Mouse (Mus musculus) erythroblast, adult 5-6 weeks (primary cell): ENCODE results near the gene Cenpt. TPM values are rescaled to one million over a fixed set of nuclear protein-coding genes. Genes with fewer than 3 reads are reported as not detected.

Experiments
- ATAC-seq: replicated peaks from 2 replicates; pipeline ENCODE4 v1.8.0; 2016; ENCODE audit warnings: moderate number of reproducible peaks, mild to moderate bottlenecking, moderate TSS enrichment, inconsistent platforms; ENCODE audit not compliant: poor library complexity, low FRiP score, severe bottlenecking
- total RNA-seq, 2 experiments: library from RNA; stranded (forward) in 1 of 2; stranded (reverse) in 1 of 2; fragments of 150-400 nt in 1 of 2; fragments of 200-764, 138-1000 nt in 1 of 2; gene quantifications; 2 replicates each; pipeline versions ENCODE4 v1.2.3 to v1.2.4; 2015 to 2017; ENCODE audit warnings: low replicate concordance in 2 of 2

The Cenpt gene
- total RNA-seq, 2 experiments from 2014 or later: 11.3 to 13.1 TPM

DNA sequence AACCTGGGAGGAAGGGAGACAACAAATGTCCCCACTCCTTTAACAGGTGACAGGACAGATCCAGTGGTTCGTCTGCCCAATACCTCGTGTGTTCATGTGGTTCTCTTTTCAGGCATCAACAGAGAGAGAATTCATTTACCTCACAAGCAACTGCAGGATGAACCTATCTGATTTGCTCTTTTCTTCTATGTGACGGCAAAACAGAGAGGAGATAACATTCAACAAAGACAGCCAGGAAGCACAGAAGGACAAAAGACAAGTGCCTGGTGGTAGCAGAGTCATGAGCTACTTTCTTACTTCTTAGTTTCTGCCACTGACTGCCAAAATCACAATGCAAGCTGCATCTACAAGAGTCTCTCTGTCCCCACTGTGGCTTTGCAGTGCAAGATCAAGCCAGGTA, 41.5 kb downstream of the Cenpt start:
- ATAC-seq: 0 out of 2 replicates have a peak, but pooled peaks have one; percentile 2

DNA sequence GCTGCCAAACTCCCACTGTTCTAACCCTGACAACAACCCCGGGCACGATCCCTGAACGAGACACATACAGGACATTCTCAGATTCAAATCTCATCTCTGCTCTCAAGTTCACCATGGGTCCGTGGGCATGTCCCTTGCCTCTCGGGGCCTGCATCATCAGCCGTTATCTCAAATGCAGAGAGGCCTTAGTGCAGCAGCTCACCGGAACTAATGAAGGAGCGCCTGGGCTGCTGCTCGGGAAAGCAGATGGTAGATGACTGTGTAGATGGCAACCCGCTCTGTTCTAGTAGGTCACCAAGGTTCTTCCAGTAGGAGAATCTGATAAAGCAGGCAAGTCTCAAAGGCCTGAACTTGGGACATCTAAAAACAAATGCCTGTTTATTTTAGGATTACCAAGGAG, 42.0 kb downstream of the Cenpt start:
- peak; percentile 29 for ATAC-seq

DNA sequence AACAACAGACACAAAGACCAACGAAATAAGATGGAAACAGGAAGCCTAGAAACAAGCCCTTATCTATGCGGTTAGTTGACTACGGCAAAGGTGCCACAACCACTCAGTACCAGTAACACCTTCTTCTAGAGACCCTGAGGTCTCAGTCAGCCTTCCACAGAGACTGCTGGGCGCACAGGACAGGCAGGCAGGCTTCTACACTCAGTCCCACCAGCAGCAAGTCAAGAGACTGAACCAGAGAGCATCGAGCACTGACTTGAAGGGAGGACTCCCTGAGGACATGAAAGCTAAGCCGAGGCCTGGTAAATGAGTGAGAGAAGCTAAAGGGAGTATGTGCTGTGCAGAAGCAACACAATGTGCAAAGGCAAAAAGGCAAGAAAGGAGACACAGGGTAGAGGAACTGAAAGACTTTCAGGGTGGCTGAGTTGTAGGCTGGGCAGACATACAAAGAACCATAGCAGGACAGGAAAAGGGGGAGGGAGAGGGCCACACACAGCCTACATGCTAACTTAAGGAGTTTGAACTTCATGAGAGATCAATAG, 42.8 kb downstream of the Cenpt start:
- peak; percentile 5; the same call in 1 of the 2 replicates for ATAC-seq

DNA sequence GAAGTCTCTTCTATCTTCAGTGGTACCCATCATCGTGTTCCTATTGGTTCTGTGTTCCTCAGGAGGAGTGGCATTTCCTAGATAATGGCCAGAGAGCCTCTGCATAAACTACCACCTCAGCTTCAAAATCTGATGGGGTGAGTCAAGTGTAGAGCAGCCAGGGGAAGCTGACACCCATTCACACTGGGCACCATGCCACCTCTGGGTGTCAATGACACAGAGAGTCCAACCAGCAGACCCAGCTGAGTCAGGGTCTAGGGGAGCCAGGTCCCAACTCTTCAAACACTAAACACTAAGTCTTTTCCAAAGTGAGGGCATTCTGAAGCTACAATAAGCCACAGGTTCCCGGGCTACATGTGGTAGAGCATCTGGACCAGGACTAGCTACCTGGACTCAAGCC, 44.6 kb downstream of the Cenpt start:
- ATAC-seq: peak; percentile 53

GRCm38 (mm10) chr8:105807766-105808165, 45.3 kb downstream of the Cenpt start:
- ATAC-seq: no peak

DNA sequence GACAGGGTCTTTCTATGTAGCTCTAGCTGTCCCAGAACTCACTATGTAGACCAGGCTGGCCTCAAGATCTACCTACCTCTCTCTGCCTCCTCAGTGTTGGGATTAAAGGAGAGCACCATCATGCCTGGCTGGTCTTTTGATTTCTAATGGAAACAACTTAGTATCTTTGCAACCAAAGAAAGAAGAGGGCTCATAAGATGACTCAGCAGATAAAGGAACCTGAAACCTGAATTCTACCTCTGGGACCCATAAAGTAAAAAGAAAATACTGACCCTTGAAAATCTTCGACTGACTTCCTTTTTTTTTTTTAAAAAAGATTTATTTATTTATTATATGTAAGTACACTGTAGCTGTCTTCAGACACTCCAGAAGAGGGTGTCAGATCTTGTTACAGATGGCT, 47.1 kb downstream of the Cenpt start:
- ATAC-seq: no peak

GRCm38 (mm10) chr8:105805346-105805745, 47.7 kb downstream of the Cenpt start:
- no peak for ATAC-seq

DNA sequence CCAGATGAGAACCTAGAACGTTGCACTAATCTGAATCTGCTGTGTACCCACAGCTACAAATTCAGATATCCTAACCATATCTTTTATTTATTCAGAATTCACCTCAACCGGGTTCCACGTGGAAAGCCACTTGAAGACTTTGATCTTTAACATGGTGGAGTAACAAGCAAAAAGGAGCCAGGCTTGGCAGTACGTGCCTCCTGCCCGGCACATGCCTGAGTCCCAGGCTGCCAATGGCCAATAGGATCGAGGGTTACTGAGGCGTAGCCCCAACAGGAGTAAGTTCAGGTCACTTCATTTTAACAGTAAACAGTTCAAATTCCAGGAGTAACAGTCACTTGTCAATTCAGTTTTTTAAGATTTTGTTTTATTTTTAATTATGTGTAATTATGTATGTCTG, 48.3 kb downstream of the Cenpt start:
- no peak for ATAC-seq

DNA sequence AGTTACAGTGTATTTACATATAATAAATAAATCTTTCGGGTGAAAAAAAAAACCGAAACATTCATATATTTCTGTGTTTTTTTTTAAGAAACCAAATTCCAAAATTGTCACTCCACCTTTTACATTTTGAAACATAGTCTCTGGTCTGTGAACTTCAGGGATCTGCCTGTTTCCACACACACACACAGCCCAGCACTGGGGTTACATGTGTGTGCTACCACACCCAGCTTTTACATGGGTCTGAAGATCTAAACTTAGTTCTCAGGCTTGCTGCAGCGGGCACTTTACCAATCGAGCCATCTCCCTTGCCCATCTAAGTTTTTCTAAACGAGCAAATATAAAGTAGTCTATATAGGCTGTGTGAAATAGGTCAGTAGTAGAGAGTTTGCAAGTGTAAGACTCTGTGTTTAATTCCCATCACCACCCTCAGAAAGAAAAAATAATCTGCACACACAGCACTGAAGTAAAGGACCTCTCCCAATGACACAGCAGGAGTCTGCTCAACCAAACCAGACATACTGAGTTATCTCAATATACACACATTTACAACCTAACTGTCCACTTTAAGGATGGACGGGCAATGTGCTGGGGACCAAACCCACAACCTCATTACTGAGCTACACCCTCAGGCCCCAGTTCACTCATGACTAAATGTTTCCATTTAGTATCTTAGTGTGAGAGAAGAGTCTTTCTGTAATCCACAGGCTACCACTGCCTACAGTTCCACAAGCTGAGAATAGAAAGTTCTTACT, 51.7 kb downstream of the Cenpt start:
- peak; percentile 83 for ATAC-seq

- ATAC-seq: peak; percentile 77
Measured at GRCm38 (mm10) chr8:105799091-105799812, 53.8 kb downstream of the Cenpt start.

- no peak for ATAC-seq
Measured at GRCm38 (mm10) chr8:105798408-105798807, 54.7 kb downstream of the Cenpt start.

DNA sequence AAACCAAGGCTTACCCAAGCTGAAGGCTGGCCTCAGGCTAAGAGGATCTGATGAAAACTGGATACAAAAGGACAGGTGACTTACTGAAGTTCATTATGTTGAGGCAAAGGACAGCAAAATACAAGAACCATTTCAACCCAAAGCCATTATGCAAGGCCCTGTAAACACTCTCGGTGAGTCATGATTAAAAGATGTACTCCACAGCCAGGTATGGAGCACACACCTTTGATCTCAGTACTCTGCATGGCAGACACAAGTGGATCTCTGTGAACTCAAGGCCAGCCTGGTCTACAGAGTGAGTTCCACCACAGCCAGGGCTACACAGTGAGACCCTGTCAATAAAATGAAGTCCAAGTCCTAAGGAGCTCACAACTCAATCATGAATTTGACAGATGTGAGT, 57.3 kb downstream of the Cenpt start:
- no peak for ATAC-seq

Other genes starting within 250 kb of the Cenpt start
- gene Ripor1, start 248.0 kb downstream of the Cenpt start, total RNA-seq (2015; ENCODE audit: low replicate concordance): 16.3 and 17.6 TPM in 2 replicates
- gene Ripor1, start 248.0 kb downstream of the Cenpt start, total RNA-seq (2017; ENCODE audit: low replicate concordance): 1.7 and 2.6 TPM in 2 replicates
- 51.6 and 81.5 TPM in 2 replicates for gene Ctcf, start 216.7 kb downstream of the Cenpt start, total RNA-seq (2015; ENCODE audit: low replicate concordance)
- gene Ctcf, start 216.7 kb downstream of the Cenpt start, total RNA-seq (2017; ENCODE audit: low replicate concordance): 68.8 and 99.5 TPM in 2 replicates
- not detected in 2 replicates for gene Agrp, start 215.9 kb downstream of the Cenpt start, total RNA-seq (2015; ENCODE audit: low replicate concordance)
- not detected in 2 replicates for gene Agrp, start 215.9 kb downstream of the Cenpt start, total RNA-seq (2017; ENCODE audit: low replicate concordance)
- 3.1 TPM in 2 replicates for gene Carmil2, start 167.0 kb downstream of the Cenpt start, total RNA-seq (2015; ENCODE audit: low replicate concordance)
- 2.5 and 3.5 TPM in 2 replicates for gene Carmil2, start 167.0 kb downstream of the Cenpt start, total RNA-seq (2017; ENCODE audit: low replicate concordance)
- 7.1 and 12.5 TPM in 2 replicates for gene Acd, start 152.2 kb downstream of the Cenpt start, total RNA-seq (2015; ENCODE audit: low replicate concordance)
- gene Acd, start 152.2 kb downstream of the Cenpt start, total RNA-seq (2017; ENCODE audit: low replicate concordance): 1.7 and 7.8 TPM in 2 replicates
- 2.1 TPM in 1 of 2 replicates, not detected in the other for gene Pard6a, start 152.1 kb downstream of the Cenpt start, total RNA-seq (2015; ENCODE audit: low replicate concordance)
- gene Pard6a, start 152.1 kb downstream of the Cenpt start, total RNA-seq (2017; ENCODE audit: low replicate concordance): 0.56 and 1.5 TPM in 2 replicates
- not detected in 2 replicates for gene 4933405L10Rik, start 145.6 kb downstream of the Cenpt start, total RNA-seq (2015; ENCODE audit: low replicate concordance)
- not detected in 2 replicates for gene 4933405L10Rik, start 145.6 kb downstream of the Cenpt start, total RNA-seq (2017; ENCODE audit: low replicate concordance)
- gene Enkd1, start 145.1 kb downstream of the Cenpt start, total RNA-seq (2015; ENCODE audit: low replicate concordance): 2.1 and 2.5 TPM in 2 replicates
- 2.7 and 7.0 TPM in 2 replicates for gene Enkd1, start 145.1 kb downstream of the Cenpt start, total RNA-seq (2017; ENCODE audit: low replicate concordance)
- gene Gfod2, start 94.6 kb downstream of the Cenpt start, total RNA-seq (2015; ENCODE audit: low replicate concordance): 0.21 and 0.38 TPM in 2 replicates
- gene Gfod2, start 94.6 kb downstream of the Cenpt start, total RNA-seq (2017; ENCODE audit: low replicate concordance): 0.51 TPM in 1 of 2 replicates, not detected in the other
- gene Ranbp10, start 25.9 kb downstream of the Cenpt start, total RNA-seq (2015; ENCODE audit: low replicate concordance): 514 and 565 TPM in 2 replicates
- gene Ranbp10, start 25.9 kb downstream of the Cenpt start, total RNA-seq (2017; ENCODE audit: low replicate concordance): 620 and 633 TPM in 2 replicates
- gene Tsnaxip1, start 25.5 kb downstream of the Cenpt start, total RNA-seq (2015; ENCODE audit: low replicate concordance): 1.0 and 1.2 TPM in 2 replicates
- gene Tsnaxip1, start 25.5 kb downstream of the Cenpt start, total RNA-seq (2017; ENCODE audit: low replicate concordance): 2.5 and 3.2 TPM in 2 replicates
- gene Thap11, start 1.9 kb upstream of the Cenpt start, total RNA-seq (2015; ENCODE audit: low replicate concordance): 6.3 and 16.3 TPM in 2 replicates
- 7.1 and 8.3 TPM in 2 replicates for gene Thap11, start 1.9 kb upstream of the Cenpt start, total RNA-seq (2017; ENCODE audit: low replicate concordance)
- 48.1 and 55.3 TPM in 2 replicates for gene Nutf2, start 7.3 kb upstream of the Cenpt start, total RNA-seq (2015; ENCODE audit: low replicate concordance)
- 5.7 and 8.9 TPM in 2 replicates for gene Nutf2, start 7.3 kb upstream of the Cenpt start, total RNA-seq (2017; ENCODE audit: low replicate concordance)
- gene Edc4, start 27.6 kb upstream of the Cenpt start, total RNA-seq (2015; ENCODE audit: low replicate concordance): 4.0 and 9.2 TPM in 2 replicates
- 12.4 and 17.6 TPM in 2 replicates for gene Edc4, start 27.6 kb upstream of the Cenpt start, total RNA-seq (2017; ENCODE audit: low replicate concordance)
- gene Nrn1l, start 40.3 kb upstream of the Cenpt start, total RNA-seq (2015; ENCODE audit: low replicate concordance): not detected in 2 replicates
- not detected in 2 replicates for gene Nrn1l, start 40.3 kb upstream of the Cenpt start, total RNA-seq (2017; ENCODE audit: low replicate concordance)
- 6.3 TPM in 2 replicates for gene Pskh1, start 47.2 kb upstream of the Cenpt start, total RNA-seq (2015; ENCODE audit: low replicate concordance)
- 6.1 and 6.7 TPM in 2 replicates for gene Pskh1, start 47.2 kb upstream of the Cenpt start, total RNA-seq (2017; ENCODE audit: low replicate concordance)
- not detected in 2 replicates for gene Ctrl, start 80.6 kb upstream of the Cenpt start, total RNA-seq (2015; ENCODE audit: low replicate concordance)
- gene Ctrl, start 80.6 kb upstream of the Cenpt start, total RNA-seq (2017; ENCODE audit: low replicate concordance): not detected in 2 replicates
- 22.9 and 51.4 TPM in 2 replicates for gene Psmb10, start 85.2 kb upstream of the Cenpt start, total RNA-seq (2015; ENCODE audit: low replicate concordance)
- 7.2 and 13.2 TPM in 2 replicates for gene Psmb10, start 85.2 kb upstream of the Cenpt start, total RNA-seq (2017; ENCODE audit: low replicate concordance)
- 1.3 TPM in 1 of 2 replicates, not detected in the other for gene Lcat, start 90.1 kb upstream of the Cenpt start, total RNA-seq (2015; ENCODE audit: low replicate concordance)
- gene Lcat, start 90.1 kb upstream of the Cenpt start, total RNA-seq (2017; ENCODE audit: low replicate concordance): not detected in 2 replicates
- 4.0 and 7.9 TPM in 2 replicates for gene Slc12a4, start 112.8 kb upstream of the Cenpt start, total RNA-seq (2015; ENCODE audit: low replicate concordance)
- 0.68 and 1.4 TPM in 2 replicates for gene Slc12a4, start 112.8 kb upstream of the Cenpt start, total RNA-seq (2017; ENCODE audit: low replicate concordance)
- gene Dpep3, start 126.2 kb upstream of the Cenpt start, total RNA-seq (2015; ENCODE audit: low replicate concordance): not detected in 2 replicates
- not detected in 2 replicates for gene Dpep3, start 126.2 kb upstream of the Cenpt start, total RNA-seq (2017; ENCODE audit: low replicate concordance)
- gene Dus2, start 138.1 kb upstream of the Cenpt start, total RNA-seq (2015; ENCODE audit: low replicate concordance): 3.7 and 6.3 TPM in 2 replicates
- gene Dus2, start 138.1 kb upstream of the Cenpt start, total RNA-seq (2017; ENCODE audit: low replicate concordance): 5.9 and 8.9 TPM in 2 replicates
- not detected in 2 replicates for gene Dpep2nb, start 152.7 kb upstream of the Cenpt start, total RNA-seq (2015; ENCODE audit: low replicate concordance)
- gene Dpep2nb, start 152.7 kb upstream of the Cenpt start, total RNA-seq (2017; ENCODE audit: low replicate concordance): not detected in 2 replicates
- 0.77 and 1.3 TPM in 2 replicates for gene Ddx28, start 158.6 kb upstream of the Cenpt start, total RNA-seq (2015; ENCODE audit: low replicate concordance)
- gene Ddx28, start 158.6 kb upstream of the Cenpt start, total RNA-seq (2017; ENCODE audit: low replicate concordance): 1.9 and 6.6 TPM in 2 replicates
- gene Nfatc3, start 205.6 kb upstream of the Cenpt start, total RNA-seq (2015; ENCODE audit: low replicate concordance): 52.2 and 56.7 TPM in 2 replicates
- gene Nfatc3, start 205.6 kb upstream of the Cenpt start, total RNA-seq (2017; ENCODE audit: low replicate concordance): 24.5 and 32.7 TPM in 2 replicates